Mouse (Mus musculus): ENCODE data around the gene Olfr279. TPM values are rescaled to one million over a fixed set of nuclear protein-coding genes. Genes with fewer than 3 reads are reported as not detected.
"Not testable (repeated sequence)": the region's sequence is repeated elsewhere in the genome, so short reads cannot be mapped to it uniquely, and the experiment has no call there.

Gene Olfr279
- polyA plus RNA-seq, 1 experiment, result 0.04 TPM

DNA sequence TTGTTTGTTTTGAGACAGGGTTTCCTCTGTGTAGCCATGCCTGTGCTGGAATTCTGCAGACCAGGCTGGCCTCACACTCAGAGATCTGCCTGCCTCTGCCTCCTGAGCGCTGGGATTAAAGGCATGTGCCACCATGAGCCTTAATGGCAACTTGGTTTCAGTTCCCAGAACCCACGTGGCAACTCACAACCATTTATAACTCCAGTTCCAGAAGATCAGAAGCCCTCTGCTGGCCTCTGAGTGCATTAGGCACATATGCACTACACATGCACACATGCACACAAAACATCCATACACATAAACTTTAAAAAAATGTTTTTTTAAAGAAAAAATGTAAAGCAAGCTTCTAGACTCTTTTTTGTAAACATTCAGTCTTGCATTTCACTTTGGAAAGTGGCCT lies 17.2 kb downstream of the Olfr279 start:
- Histone ChIP-seq H3K4me1 (ENCODE audit: control insufficient read depth, insufficient read depth, low read length) (peaks cover 2% of the 10 kb centered on the region; the same call in 1 of the 2 replicates), H3K27ac (ENCODE audit: insufficient read depth, low read length) (no peak overlapping the region), H3K4me3 (ENCODE audit: insufficient read depth, low read length) (no peak overlapping the region)
- TF ChIP-seq CTCF (IDR thresholded peaks at IDR 0.05; ENCODE audit: extremely low read depth, insufficient read depth, low read length), result no peak
- no peak for TF ChIP-seq POLR2A (IDR thresholded peaks at IDR 0.05; ENCODE audit: extremely low read depth, insufficient read depth, low read length)

DNA sequence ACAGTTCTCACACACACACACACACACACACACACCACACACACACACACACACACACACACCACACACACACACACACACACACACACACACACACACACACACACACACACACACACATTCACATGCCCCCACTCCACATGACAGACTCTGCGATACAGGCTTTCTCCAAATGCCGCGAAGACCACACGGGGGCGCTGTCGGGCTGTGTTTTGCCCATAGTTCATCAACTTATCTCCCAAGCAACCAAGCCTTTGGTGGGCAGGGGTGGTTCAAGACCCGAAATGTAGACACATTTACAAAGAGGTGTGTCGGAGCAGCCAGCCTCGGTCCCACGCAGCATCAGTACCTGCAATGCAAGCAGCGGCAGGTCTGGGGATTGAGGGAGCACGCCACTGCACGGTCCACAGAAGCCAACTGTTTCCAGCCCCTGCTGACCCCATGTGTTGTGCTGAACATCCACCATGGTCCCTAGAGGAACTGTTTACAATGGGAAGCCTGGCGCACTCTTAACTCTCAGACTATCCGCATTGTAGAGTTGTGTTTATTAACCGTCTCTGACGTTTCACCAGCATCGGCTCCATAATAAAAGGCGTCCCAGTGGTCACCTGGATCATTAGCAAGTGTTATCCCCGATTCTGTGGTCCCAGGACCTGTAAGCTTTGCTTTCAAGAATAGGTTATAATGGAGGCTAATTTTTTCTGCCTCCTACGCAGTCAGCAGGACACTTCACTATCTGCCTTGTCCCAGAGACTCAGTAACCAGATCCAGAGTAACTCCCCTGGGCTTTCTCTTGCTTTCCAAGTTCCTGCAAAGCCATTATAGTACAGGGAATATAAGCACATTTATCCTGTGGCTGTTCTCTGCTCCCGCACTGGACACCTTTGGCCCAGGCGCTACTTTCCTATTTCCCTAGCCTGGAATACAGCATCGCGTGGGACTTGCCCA lies 18.5 kb downstream of the Olfr279 start:
- TF ChIP-seq POLR2A (IDR thresholded peaks at IDR 0.05; ENCODE audit: extremely low read depth, insufficient read depth, low read length) (no peak), CTCF (IDR thresholded peaks at IDR 0.05; ENCODE audit: extremely low read depth, insufficient read depth, low read length) (peak; percentile 61)
- Histone ChIP-seq H3K27ac (ENCODE audit: insufficient read depth, low read length) (no peak overlapping the region), H3K4me3 (ENCODE audit: insufficient read depth, low read length) (no peak overlapping the region), H3K4me1 (ENCODE audit: control insufficient read depth, insufficient read depth, low read length) (peaks cover 2% of the 10 kb centered on the region; the same call in 1 of the 2 replicates)

DNA sequence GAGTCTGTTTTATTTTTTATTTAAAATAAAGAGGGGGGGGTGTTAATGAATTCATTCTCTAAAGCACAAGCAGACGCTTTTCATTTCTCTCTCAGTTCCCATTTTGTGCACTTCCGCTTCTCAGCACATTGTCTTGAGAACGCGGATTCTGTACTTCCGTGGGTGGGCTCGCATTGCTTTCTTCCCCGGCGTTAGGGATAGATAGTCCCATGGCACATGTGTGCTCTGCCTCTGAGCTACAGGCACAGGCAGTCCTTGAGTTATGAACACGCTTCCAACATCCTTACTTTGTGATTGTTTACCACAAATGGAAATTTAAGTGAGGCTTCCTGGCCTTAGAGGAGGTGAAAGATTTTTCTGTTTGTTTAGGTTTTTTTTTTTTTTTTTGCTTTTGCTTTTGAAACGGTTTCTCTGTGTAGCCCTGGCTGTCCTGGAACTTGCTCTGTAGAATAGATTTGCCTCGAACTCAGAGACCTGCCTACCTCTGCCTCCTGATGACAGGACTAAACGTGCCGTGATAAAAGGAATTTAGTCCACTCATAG lies 19.3 kb downstream of the Olfr279 start:
- TF ChIP-seq POLR2A (IDR thresholded peaks at IDR 0.05; ENCODE audit: extremely low read depth, insufficient read depth, low read length), result no peak
- TF ChIP-seq CTCF (IDR thresholded peaks at IDR 0.05; ENCODE audit: extremely low read depth, insufficient read depth, low read length), result no peak
- no peak overlapping the region for H3K27ac ChIP-seq (ENCODE audit: insufficient read depth, low read length)
- peaks cover 2% of the 10 kb centered on the region; the same call in 1 of the 2 replicates for H3K4me1 ChIP-seq (ENCODE audit: control insufficient read depth, insufficient read depth, low read length)
- no peak overlapping the region for H3K4me3 ChIP-seq (ENCODE audit: insufficient read depth, low read length)

GRCm38 (mm10) chr15:98512232-98512631 lies 20.0 kb downstream of the Olfr279 start:
- peaks cover 2% of the 10 kb centered on the region; the same call in 1 of the 2 replicates for H3K4me1 ChIP-seq (ENCODE audit: control insufficient read depth, insufficient read depth, low read length)
- TF ChIP-seq POLR2A (IDR thresholded peaks at IDR 0.05; ENCODE audit: extremely low read depth, insufficient read depth, low read length) (no peak), CTCF (IDR thresholded peaks at IDR 0.05; ENCODE audit: extremely low read depth, insufficient read depth, low read length) (no peak)
- H3K4me3 ChIP-seq (ENCODE audit: insufficient read depth, low read length), result no peak overlapping the region
- no peak overlapping the region for H3K27ac ChIP-seq (ENCODE audit: insufficient read depth, low read length)

- Histone ChIP-seq H3K27ac (ENCODE audit: insufficient read depth, low read length) (no peak overlapping the region), H3K4me1 (ENCODE audit: control insufficient read depth, insufficient read depth, low read length) (peaks cover 2% of the 10 kb centered on the region; the same call in 1 of the 2 replicates), H3K4me3 (ENCODE audit: insufficient read depth, low read length) (no peak overlapping the region)
- TF ChIP-seq POLR2A (IDR thresholded peaks at IDR 0.05; ENCODE audit: extremely low read depth, insufficient read depth, low read length), result no peak
- no peak for TF ChIP-seq CTCF (IDR thresholded peaks at IDR 0.05; ENCODE audit: extremely low read depth, insufficient read depth, low read length)
These were observed 20.7 kb downstream of the Olfr279 start for GRCm38 (mm10) chr15:98512799-98513321.

GRCm38 (mm10) chr15:98513676-98514075 lies 21.5 kb downstream of the Olfr279 start:
- H3K4me1 ChIP-seq (ENCODE audit: control insufficient read depth, insufficient read depth, low read length); H3K27ac ChIP-seq (ENCODE audit: insufficient read depth, low read length); H3K4me3 ChIP-seq (ENCODE audit: insufficient read depth, low read length): not testable (repeated sequence)

DNA sequence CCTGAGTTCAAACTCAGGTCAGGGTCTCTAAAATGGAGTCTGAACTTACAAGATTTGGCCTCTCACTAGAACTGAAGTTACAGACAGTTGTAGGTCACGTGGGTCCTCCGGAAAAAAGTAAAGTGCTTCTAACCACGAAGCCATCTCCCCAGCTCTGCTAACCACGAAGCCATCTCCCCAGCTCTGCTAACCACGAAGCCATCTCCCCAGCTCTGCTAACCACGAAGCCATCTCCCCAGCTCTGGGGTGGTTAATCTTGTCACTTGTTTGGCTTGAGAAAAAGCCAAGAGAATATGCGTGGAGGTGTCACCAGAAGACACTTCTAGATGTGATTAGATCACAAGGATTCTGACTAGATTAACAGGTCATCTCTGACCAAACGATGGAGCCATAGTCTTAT lies 21.9 kb downstream of the Olfr279 start:
- H3K4me3 ChIP-seq (ENCODE audit: insufficient read depth, low read length), result no peak overlapping the region
- H3K27ac ChIP-seq (ENCODE audit: insufficient read depth, low read length), result no peak overlapping the region
- TF ChIP-seq POLR2A (IDR thresholded peaks at IDR 0.05; ENCODE audit: extremely low read depth, insufficient read depth, low read length), result no peak
- no peak for TF ChIP-seq CTCF (IDR thresholded peaks at IDR 0.05; ENCODE audit: extremely low read depth, insufficient read depth, low read length)
- peaks cover 2% of the 10 kb centered on the region; the same call in 1 of the 2 replicates for H3K4me1 ChIP-seq (ENCODE audit: control insufficient read depth, insufficient read depth, low read length)

- H3K27ac ChIP-seq (ENCODE audit: insufficient read depth, low read length); H3K4me3 ChIP-seq (ENCODE audit: insufficient read depth, low read length); H3K4me1 ChIP-seq (ENCODE audit: control insufficient read depth, insufficient read depth, low read length): not testable (repeated sequence)
These were observed 22.6 kb downstream of the Olfr279 start for GRCm38 (mm10) chr15:98514845-98515244.

DNA sequence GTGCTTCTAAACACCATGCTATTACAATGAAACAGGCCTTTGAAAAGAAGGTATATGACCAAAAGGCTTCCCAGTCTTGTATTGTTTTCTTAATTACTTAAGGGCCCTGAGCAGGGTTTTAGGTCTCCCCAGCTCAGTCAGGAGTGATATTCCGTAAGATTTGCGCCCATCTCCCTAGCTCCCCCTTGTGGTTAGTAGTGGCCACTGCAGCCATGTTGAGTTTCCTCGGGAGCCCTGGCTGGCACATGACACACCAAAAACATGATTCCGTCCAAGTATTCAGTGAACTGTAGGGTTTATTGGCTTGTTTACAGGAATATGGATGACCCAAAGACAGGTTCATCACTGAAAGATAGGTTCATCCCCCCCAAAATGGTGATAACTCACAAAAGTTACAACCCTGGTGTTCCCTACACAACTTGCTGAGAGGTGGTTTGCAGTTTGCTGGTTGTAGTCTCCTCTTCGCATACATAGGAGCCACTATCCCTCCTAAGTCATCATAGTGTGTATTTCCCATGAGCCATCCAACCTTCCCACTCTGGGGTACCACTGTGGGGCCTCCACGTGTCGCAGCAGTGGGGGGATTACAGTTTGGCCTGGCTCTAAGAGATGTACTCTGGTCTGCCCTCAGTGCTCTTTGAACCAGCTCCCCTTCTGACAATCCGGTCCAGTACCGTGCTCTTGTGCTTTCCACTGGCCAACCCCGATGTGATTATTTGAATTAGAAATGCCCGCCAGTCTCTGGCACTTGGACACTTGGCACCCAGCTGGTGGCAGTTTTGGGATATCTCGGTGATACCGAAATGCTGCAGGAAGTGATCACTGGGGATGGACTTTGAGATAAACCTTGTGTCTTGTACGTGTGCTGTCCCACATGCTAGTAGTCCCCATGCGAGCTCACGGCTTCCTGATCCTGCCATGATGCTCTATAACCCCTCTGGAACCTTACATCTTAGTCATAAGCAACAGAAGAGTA lies 25.5 kb downstream of the Olfr279 start:
- Histone ChIP-seq H3K4me3 (ENCODE audit: insufficient read depth, low read length) (no peak overlapping the region), H3K27ac (ENCODE audit: insufficient read depth, low read length) (no peak overlapping the region), H3K4me1 (ENCODE audit: control insufficient read depth, insufficient read depth, low read length) (peaks cover 4% of the 10 kb centered on the region; the same call in 1 of the 2 replicates)
- TF ChIP-seq POLR2A (IDR thresholded peaks at IDR 0.05; ENCODE audit: extremely low read depth, insufficient read depth, low read length) (no peak), CTCF (IDR thresholded peaks at IDR 0.05; ENCODE audit: extremely low read depth, insufficient read depth, low read length) (peak; percentile 81)

Data from cortical plate, adult 2 months (tissue).